Mouse (Mus musculus) midbrain, postnatal 0 days (tissue): ENCODE results near the gene Arhgef40. TPM values are rescaled to one million over a fixed set of nuclear protein-coding genes. Genes with fewer than 3 reads are reported as not detected.
A peak's percentile ranks its signal among the peaks of the same experiment; 100 is the strongest.

Source experiments
- ATAC-seq: fragments of 200-750 bp; cut with Nextera tagmentation; 2 replicates; pipeline ENCODE4 v1.8.0; 2017; ENCODE audit warnings: moderate number of reproducible peaks, mild to moderate bottlenecking, moderate TSS enrichment, moderate library complexity; ENCODE audit not compliant: low FRiP score
- DNase-seq: peaks from one replicate; pipeline ENCODE4 v3.0.0-alpha.2; 2015; ENCODE audit warnings: low spot score
- H3K27ac ChIP-seq: fragments of 300-500 bp; sonication (generic); 2 replicates; pipeline ENCODE4 v1.5.1; 2014; ENCODE audit warnings: low read depth, mild to moderate bottlenecking, low read length, mixed read lengths
- H3K27me3 ChIP-seq: fragments of 300-500 bp; sonication (generic); 2 replicates; pipeline ENCODE4 v1.6.1; 2014; ENCODE audit warnings: low read length, control low read depth, mixed read lengths; ENCODE audit not compliant: insufficient read depth
- H3K36me3 ChIP-seq: fragments of 300-500 bp; sonication (generic); 2 replicates; pipeline ENCODE4 v1.6.1; 2014; ENCODE audit warnings: low read length, control low read depth, mixed read lengths; ENCODE audit not compliant: insufficient read depth
- H3K4me1 ChIP-seq: fragments of 300-500 bp; sonication (generic); 2 replicates; pipeline ENCODE4 v1.6.1; 2014; ENCODE audit warnings: mild to moderate bottlenecking, control low read depth, antibody characterized with exemption, low read length, mixed read lengths; ENCODE audit not compliant: insufficient read depth
- H3K4me2 ChIP-seq: fragments of 300-500 bp; sonication (generic); 2 replicates; pipeline ENCODE4 v1.6.1; 2014; ENCODE audit warnings: low read depth, mild to moderate bottlenecking, low read length, mixed read lengths; ENCODE audit not compliant: poor library complexity, severe bottlenecking
- H3K4me3 ChIP-seq: fragments of 300-500 bp; sonication (generic); 2 replicates; pipeline ENCODE4 v1.5.1; 2014; ENCODE audit warnings: low read depth, mild to moderate bottlenecking, low read length, moderate library complexity
- H3K9ac ChIP-seq: fragments of 300-500 bp; sonication (generic); replicated peaks from 2 replicates; pipeline ENCODE4 v1.6.1; 2014; ENCODE audit warnings: mild to moderate bottlenecking, low read length, moderate library complexity, mixed read lengths; ENCODE audit not compliant: poor library complexity, severe bottlenecking
- H3K9me3 ChIP-seq: fragments of 300-500 bp; sonication (generic); 2 replicates; pipeline ENCODE4 v1.6.1; 2016; ENCODE audit warnings: low read length, control low read depth
- CTCF ChIP-seq: IDR thresholded peaks from 2 replicates; pipeline ENCODE4 v1.5.1; 2016; ENCODE audit warnings: antibody characterized with exemption, mild to moderate bottlenecking
- WGBS: fragments of 180-500 bp; shearing (Covaris S2); extraction: QIAGEN DNeasy Blood & Tissue Kit; methylation state at CpG from one replicate; pipeline ENCODE4 v1.1.7; 2014; 5-methylcytosine and 5-hydroxymethylcytosine counted together
- polyA plus RNA-seq: library from polyadenylated mRNA; unstranded; fragments of >200 nt; fragmentation: Nextera tagmentation; extraction: Ambion mirVana; gene quantifications from 2 replicates; pipeline ENCODE4 v1.2.1, GENCODE M21; 2015
- total RNA-seq: library from RNA; depleted of rRNA; stranded (reverse); fragments of >200 nt; gene quantifications from 2 replicates; pipeline ENCODE4 v1.2.3, GENCODE M21; 2014

The Arhgef40 gene
- total and polyA plus RNA-seq, 2 experiments from 2014 or later: 66.1 to 93.8 TPM

GRCm38 (mm10) chr14:52017662-52018061 lies 33.1 kb downstream of the Arhgef40 start:
- no peak for ATAC-seq
- WGBS: 81% methylated on average over 4 of the region's 4 CpGs

GRCm38 (mm10) chr14:52018248-52019050 lies 33.9 kb downstream of the Arhgef40 start:
- peaks cover 22% of the 10 kb centered on the region for H3K4me1 ChIP-seq
- peak overlapping the region; percentile 42; the same call in 1 of the 2 replicates for H3K4me3 ChIP-seq
- DNase-seq (no peak), ATAC-seq (no peak)
- 0 out of 2 replicates have a peak overlapping the region, but pooled peaks have one; percentile 63 for H3K9ac ChIP-seq
- no peaks in the 10 kb centered on the region for H3K9me3 ChIP-seq
- H3K27ac ChIP-seq: peak overlapping the region; percentile 89
- H3K36me3 ChIP-seq: no peaks in the 10 kb centered on the region
- 84% methylated on average over 15 of the region's 15 CpGs for WGBS
- peak overlapping the region; percentile 63 for H3K4me2 ChIP-seq
- 0 out of 2 replicates have a peak, but pooled peaks have one; percentile 9 for TF ChIP-seq CTCF
- H3K27me3 ChIP-seq: no peaks in the 10 kb centered on the region

More at GRCm38 (mm10) chr14:52017662-52018061, 33.1 kb downstream of the Arhgef40 start:
- no peak overlapping the region for H3K27ac ChIP-seq
- H3K4me3 ChIP-seq: no peak overlapping the region
- H3K4me2 ChIP-seq: no peak overlapping the region
- no peak overlapping the region for H3K9ac ChIP-seq
- no peak for TF ChIP-seq CTCF
- no peaks in the 10 kb centered on the region for H3K9me3 ChIP-seq
- no peak for DNase-seq
- no peaks in the 10 kb centered on the region for H3K36me3 ChIP-seq
- no peaks in the 10 kb centered on the region for H3K27me3 ChIP-seq
- peaks cover 21% of the 10 kb centered on the region for H3K4me1 ChIP-seq

GRCm38 (mm10) chr14:52019051-52019589 lies 34.6 kb downstream of the Arhgef40 start:
- H3K4me1 ChIP-seq: peaks cover 22% of the 10 kb centered on the region
- no peaks in the 10 kb centered on the region for H3K36me3 ChIP-seq
- TF ChIP-seq CTCF: no peak
- peak overlapping the region; percentile 63 for H3K9ac ChIP-seq
- H3K4me2 ChIP-seq: peak overlapping the region; percentile 63
- WGBS: 30% methylated on average over 12 of the region's 12 CpGs
- H3K27ac ChIP-seq: peak overlapping the region; percentile 89
- no peaks in the 10 kb centered on the region for H3K27me3 ChIP-seq
- ATAC-seq (no peak), DNase-seq (no peak)
- no peaks in the 10 kb centered on the region for H3K9me3 ChIP-seq
- H3K4me3 ChIP-seq: peak overlapping the region; percentile 42

- WGBS: under 1% methylated on average over 59 of the region's 74 CpGs
- ATAC-seq: peak; percentile 93
- Histone ChIP-seq H3K9me3 (no peaks in the 10 kb centered on the region), H3K36me3 (no peaks in the 10 kb centered on the region), H3K9ac (peak overlapping the region; percentile 63), H3K4me2 (peak overlapping the region; percentile 63), H3K4me3 (peak overlapping the region; percentile 42), H3K27me3 (no peaks in the 10 kb centered on the region), H3K4me1 (peaks cover 22% of the 10 kb centered on the region), H3K27ac (peak overlapping the region; percentile 89)
- TF ChIP-seq CTCF: peak; percentile 71
- peak; percentile 99 for DNase-seq
Measured at GRCm38 (mm10) chr14:52019590-52020340, 35.2 kb downstream of the Arhgef40 start.

- DNase-seq (peak; percentile 92), ATAC-seq (peak; percentile 76)
- Histone ChIP-seq H3K9ac (peak within 1 kb of the TSS; percentile 63), H3K27ac (peak within 1 kb of the TSS; percentile 89), H3K4me3 (peak within 1 kb of the TSS; percentile 42), H3K4me1 (peaks cover 20% of the 10 kb centered on the region), H3K4me2 (peak within 1 kb of the TSS; percentile 63), H3K9me3 (no peaks in the 10 kb centered on the region), H3K27me3 (no peaks in the 10 kb centered on the region), H3K36me3 (no peaks in the 10 kb centered on the region)
- peak; percentile 84 for TF ChIP-seq CTCF
- WGBS: 5% methylated on average over 15 of the region's 15 CpGs
Measured at GRCm38 (mm10) chr14:52020486-52021137, 36.1 kb downstream of the Arhgef40 start, which contains the start of gene Zfp219. Gene Zfp219, minus strand, starts transcription at chr14:52020733.
